Mouse (Mus musculus): ENCODE data around the gene Man1a.

- no peak for TF ChIP-seq CTCF (IDR thresholded peaks at IDR 0.05; ENCODE audit: insufficient read depth, low read length)
- TF ChIP-seq POLR2A (IDR thresholded peaks at IDR 0.05; ENCODE audit: borderline replicate concordance, extremely low read depth, low read depth, low read length): no peak
Measured at GRCm38 (mm10) chr10:54076420-54076819, at the start of gene Man1a.

All from lung, adult 2 months (tissue).